Mouse (Mus musculus): ENCODE measurements around the gene Cubn. TPM values are rescaled to one million over a fixed set of nuclear protein-coding genes. Genes with fewer than 3 reads are reported as not detected.

Cubn gene
- polyA plus RNA-seq, 1 experiment from 2014 or later: 13.5 TPM

GRCm38 (mm10) chr2:13278114-13278862 is 213.3 kb downstream of the Cubn start:
- Histone ChIP-seq H3K36me3 (ENCODE audit: insufficient read depth, low read length) (no peaks in the 10 kb centered on the region), H3K4me1 (replicated peaks; ENCODE audit: insufficient read depth, low read length) (no peaks in the 10 kb centered on the region), H3K27ac (no peak overlapping the region), H3K9ac (ENCODE audit: low read depth, low read length) (no peak overlapping the region), H3K4me3 (replicated peaks; ENCODE audit: low read depth, low read length) (no peak overlapping the region), H3K27me3 (ENCODE audit: insufficient read depth, low read length) (no peaks in the 10 kb centered on the region), H3K9me3 (replicated peaks; ENCODE audit: low read length) (no peaks in the 10 kb centered on the region), H3K4me2 (ENCODE audit: low read length) (no peak overlapping the region)
- DNase-seq (ENCODE audit: low spot score): peak; percentile 78
- peak; percentile 84 for TF ChIP-seq CTCF (IDR thresholded peaks at IDR 0.05; ENCODE audit: low read depth)
- no peak for ATAC-seq (replicated peaks; ENCODE audit: low FRiP score, low read depth)
- 57% methylated on average over 10 of the region's 10 CpGs for WGBS

DNA sequence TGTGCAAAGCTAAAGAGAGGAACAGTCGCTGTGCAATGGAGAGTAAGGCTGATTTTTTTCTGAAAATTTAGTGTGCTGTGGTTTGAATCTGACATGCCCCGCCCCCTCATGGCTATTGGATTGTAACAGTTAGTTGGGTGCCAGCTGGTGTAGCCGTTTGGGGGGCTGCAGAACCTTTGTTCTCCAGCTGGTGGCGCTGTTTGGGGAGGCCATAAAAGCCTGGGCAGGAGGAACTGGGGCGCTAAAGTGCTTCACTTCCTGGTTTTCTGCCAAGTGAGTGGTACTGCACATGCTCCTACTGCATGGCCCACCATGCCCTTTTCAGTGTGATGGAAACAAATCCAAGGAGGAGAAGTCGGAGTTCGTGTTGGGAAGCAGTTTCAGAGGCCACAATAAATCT is 215.7 kb downstream of the Cubn start:
- DNase-seq (ENCODE audit: low spot score) (no peak), ATAC-seq (replicated peaks; ENCODE audit: low FRiP score, low read depth) (no peak)
- Histone ChIP-seq H3K4me2 (ENCODE audit: low read length) (no peak overlapping the region), H3K9me3 (replicated peaks; ENCODE audit: low read length) (no peaks in the 10 kb centered on the region), H3K27ac (no peak overlapping the region), H3K9ac (ENCODE audit: low read depth, low read length) (no peak overlapping the region), H3K4me3 (replicated peaks; ENCODE audit: low read depth, low read length) (no peak overlapping the region), H3K36me3 (ENCODE audit: insufficient read depth, low read length) (no peaks in the 10 kb centered on the region), H3K27me3 (ENCODE audit: insufficient read depth, low read length) (no peaks in the 10 kb centered on the region), H3K4me1 (replicated peaks; ENCODE audit: insufficient read depth, low read length) (no peaks in the 10 kb centered on the region)
- WGBS: 55% methylated on average over 7 of the region's 7 CpGs
- TF ChIP-seq CTCF (IDR thresholded peaks at IDR 0.05; ENCODE audit: low read depth): peak; percentile 48; the same call in 1 of the 2 replicates

GRCm38 (mm10) chr2:13271165-13271957 is 220.3 kb downstream of the Cubn start, which contains the start of gene Rsu1:
Gene Rsu1, minus strand, starts transcription at chr2:13271415.
- WGBS: under 1% methylated on average over 37 of the region's 37 CpGs
- peak; percentile 99 for ATAC-seq (replicated peaks; ENCODE audit: low FRiP score, low read depth)
- Histone ChIP-seq H3K27ac (0 out of 2 replicates have a peak within 1 kb of the TSS, but pooled peaks have one; percentile 10), H3K4me2 (ENCODE audit: low read length) (peak within 1 kb of the TSS; percentile 80), H3K4me1 (replicated peaks; ENCODE audit: insufficient read depth, low read length) (no peaks in the 10 kb centered on the region), H3K9ac (ENCODE audit: low read depth, low read length) (peak within 1 kb of the TSS; percentile 69), H3K27me3 (ENCODE audit: insufficient read depth, low read length) (no peaks in the 10 kb centered on the region), H3K36me3 (ENCODE audit: insufficient read depth, low read length) (peaks cover 6% of the 10 kb centered on the region), H3K9me3 (replicated peaks; ENCODE audit: low read length) (no peaks in the 10 kb centered on the region), H3K4me3 (replicated peaks; ENCODE audit: low read depth, low read length) (peak within 1 kb of the TSS; percentile 60)
- no peak for TF ChIP-seq CTCF (IDR thresholded peaks at IDR 0.05; ENCODE audit: low read depth)
- peak; percentile 100 for DNase-seq (ENCODE audit: low spot score)

- WGBS: 28% methylated on average over 8 of the region's 8 CpGs
- no peak for ATAC-seq (replicated peaks; ENCODE audit: low FRiP score, low read depth)
- peak; percentile 36 for DNase-seq (ENCODE audit: low spot score)
Observed at GRCm38 (mm10) chr2:13270736-13271135, 220.9 kb downstream of the Cubn start.

GRCm38 (mm10) chr2:13268681-13269293 is 222.8 kb downstream of the Cubn start:
- peaks cover 6% of the 10 kb centered on the region for H3K36me3 ChIP-seq (ENCODE audit: insufficient read depth, low read length)
- no peak overlapping the region for H3K27ac ChIP-seq
- TF ChIP-seq CTCF (IDR thresholded peaks at IDR 0.05; ENCODE audit: low read depth): no peak
- H3K4me2 ChIP-seq (ENCODE audit: low read length): no peak overlapping the region
- no peak overlapping the region for H3K9ac ChIP-seq (ENCODE audit: low read depth, low read length)
- DNase-seq (ENCODE audit: low spot score): no peak
- 93% methylated on average over 4 of the region's 4 CpGs for WGBS
- no peak for ATAC-seq (replicated peaks; ENCODE audit: low FRiP score, low read depth)
- no peaks in the 10 kb centered on the region for H3K27me3 ChIP-seq (ENCODE audit: insufficient read depth, low read length)
- H3K9me3 ChIP-seq (replicated peaks; ENCODE audit: low read length): no peaks in the 10 kb centered on the region
- no peak overlapping the region for H3K4me3 ChIP-seq (replicated peaks; ENCODE audit: low read depth, low read length)
- no peaks in the 10 kb centered on the region for H3K4me1 ChIP-seq (replicated peaks; ENCODE audit: insufficient read depth, low read length)

More at GRCm38 (mm10) chr2:13270736-13271135, 220.9 kb downstream of the Cubn start:
- Histone ChIP-seq H3K4me1 (replicated peaks; ENCODE audit: insufficient read depth, low read length) (no peaks in the 10 kb centered on the region), H3K27me3 (ENCODE audit: insufficient read depth, low read length) (no peaks in the 10 kb centered on the region), H3K9me3 (replicated peaks; ENCODE audit: low read length) (no peaks in the 10 kb centered on the region), H3K27ac (0 out of 2 replicates have a peak overlapping the region, but pooled peaks have one; percentile 10), H3K4me2 (ENCODE audit: low read length) (peak overlapping the region; percentile 80), H3K36me3 (ENCODE audit: insufficient read depth, low read length) (peaks cover 6% of the 10 kb centered on the region), H3K4me3 (replicated peaks; ENCODE audit: low read depth, low read length) (peak overlapping the region; percentile 60), H3K9ac (ENCODE audit: low read depth, low read length) (peak overlapping the region; percentile 62)
- TF ChIP-seq CTCF (IDR thresholded peaks at IDR 0.05; ENCODE audit: low read depth): no peak

GRCm38 (mm10) chr2:13264875-13265274 is 226.7 kb downstream of the Cubn start:
- DNase-seq (ENCODE audit: low spot score) (peak; percentile 72), ATAC-seq (replicated peaks; ENCODE audit: low FRiP score, low read depth) (0 out of 2 replicates have a peak, but pooled peaks have one; percentile 30)
- TF ChIP-seq CTCF (IDR thresholded peaks at IDR 0.05; ENCODE audit: low read depth): peak; percentile 85
- Histone ChIP-seq H3K27me3 (ENCODE audit: insufficient read depth, low read length) (no peaks in the 10 kb centered on the region), H3K9me3 (replicated peaks; ENCODE audit: low read length) (no peaks in the 10 kb centered on the region), H3K9ac (ENCODE audit: low read depth, low read length) (no peak overlapping the region), H3K4me2 (ENCODE audit: low read length) (no peak overlapping the region), H3K27ac (no peak overlapping the region), H3K36me3 (ENCODE audit: insufficient read depth, low read length) (peaks cover 6% of the 10 kb centered on the region), H3K4me1 (replicated peaks; ENCODE audit: insufficient read depth, low read length) (no peaks in the 10 kb centered on the region), H3K4me3 (replicated peaks; ENCODE audit: low read depth, low read length) (no peak overlapping the region)
- WGBS: 40% methylated on average over 4 of the region's 4 CpGs
